Mouse (Mus musculus) forelimb bud, embryonic 11.5 days (tissue): ENCODE data around the gene Brsk1.

Experiments
- DNase-seq: peaks from one replicate; pipeline ENCODE4 v3.0.0-alpha.2; 2012; ENCODE audit warnings: low read depth, low spot score

The Brsk1 gene

DNA sequence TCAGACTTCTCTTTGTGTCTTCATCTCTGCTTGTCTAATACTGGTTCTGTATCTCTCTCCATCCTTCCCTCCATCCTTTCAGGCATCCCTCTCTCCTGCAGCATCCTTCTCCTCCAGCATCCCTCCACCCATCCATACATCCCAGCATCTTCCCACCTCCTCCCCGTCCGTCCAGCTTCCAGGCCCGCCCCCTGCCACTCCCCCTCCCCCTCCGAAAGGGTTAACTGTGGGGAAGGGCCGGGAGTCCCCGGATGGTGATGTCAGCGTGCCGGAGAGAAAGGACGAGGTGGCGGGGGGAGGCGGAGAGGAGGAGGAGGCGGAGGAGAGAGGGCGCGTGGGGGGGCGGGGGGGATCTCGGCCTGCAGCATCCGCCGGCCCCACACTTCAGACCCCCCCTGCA, at the start of gene Brsk1:
Brsk1 (plus strand) TSS at position 218 of the 400 bp plus-strand sequence.
- peak; percentile 87 for DNase-seq

DNA sequence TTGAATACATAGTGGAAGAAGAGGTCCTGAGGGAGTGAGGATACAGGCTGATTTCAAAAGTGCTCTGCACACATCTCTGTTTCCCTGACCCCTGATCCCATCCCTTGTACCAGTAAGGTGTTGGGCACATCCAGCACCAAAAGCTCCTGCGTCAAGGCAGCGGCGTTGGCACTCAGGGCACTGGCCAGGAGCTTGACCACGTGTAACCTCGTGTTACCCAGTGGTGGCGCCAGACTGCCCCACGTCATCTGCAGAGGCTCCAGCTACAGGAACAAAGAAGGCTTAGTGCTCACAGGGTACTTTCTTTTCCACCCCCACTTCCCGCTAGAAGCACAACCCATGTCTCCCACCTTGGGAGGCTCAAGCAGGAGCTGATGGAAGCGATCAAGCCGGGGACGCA, 49.2 kb upstream of the Brsk1 start:
- no peak for DNase-seq

DNA sequence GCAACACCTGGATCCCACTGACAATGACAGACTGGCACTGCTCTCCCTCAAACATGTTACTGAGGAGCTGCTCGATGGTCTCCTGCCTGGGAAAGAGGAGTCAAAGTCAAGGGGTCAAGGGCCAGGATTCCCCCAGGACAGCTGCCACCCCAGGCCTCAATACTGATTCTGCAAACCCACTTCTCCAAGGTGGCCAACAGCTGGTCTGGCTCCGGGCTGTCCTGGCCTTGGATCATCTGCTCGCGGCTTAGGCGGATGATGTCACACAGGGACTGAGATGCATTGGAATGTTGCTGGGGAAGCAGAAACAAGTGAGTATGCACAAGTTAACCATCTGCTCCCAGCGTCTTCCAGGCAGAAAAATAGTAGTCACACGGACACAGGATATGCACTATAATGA, 48.4 kb upstream of the Brsk1 start:
- no peak for DNase-seq

DNA sequence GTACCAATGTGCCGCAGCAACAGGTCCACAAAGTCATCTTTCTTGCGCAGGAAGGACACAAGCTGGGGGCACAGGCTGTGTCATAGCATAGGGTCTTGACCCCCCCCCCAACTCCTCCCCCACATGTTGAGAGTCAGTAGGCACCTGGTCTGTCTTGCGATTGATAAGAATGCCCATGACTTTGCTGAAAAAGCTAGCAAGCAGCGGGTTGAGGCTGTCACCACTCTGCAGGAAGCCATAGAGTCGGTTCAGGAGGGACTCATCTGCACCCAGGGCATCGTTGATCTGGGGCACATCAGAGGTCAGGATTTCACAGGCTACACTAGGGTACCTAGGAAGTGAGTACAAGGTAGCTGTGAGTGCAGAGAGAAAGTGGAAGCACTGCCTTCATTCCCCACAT, 47.2 kb upstream of the Brsk1 start:
- DNase-seq: no peak

DNA sequence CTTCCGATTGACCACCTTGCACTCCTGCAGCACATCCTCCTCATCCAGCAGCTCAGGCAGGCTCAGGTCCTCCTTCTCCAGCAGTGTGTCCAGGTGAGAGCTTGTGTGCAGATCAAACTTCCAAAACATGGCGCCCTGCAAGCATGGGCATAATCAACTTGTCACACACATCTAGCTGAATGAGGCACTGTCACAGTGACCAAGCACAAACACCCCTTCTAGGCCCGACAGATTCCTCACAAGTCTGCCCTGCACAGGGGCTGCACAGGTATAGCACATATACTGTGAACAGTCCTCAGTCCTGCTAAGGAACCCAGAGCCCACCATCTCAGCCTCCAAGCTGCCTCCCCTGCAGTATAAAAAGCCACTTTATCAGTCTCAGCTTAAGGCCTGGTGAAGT, 43.6 kb upstream of the Brsk1 start:
- no peak for DNase-seq

DNA sequence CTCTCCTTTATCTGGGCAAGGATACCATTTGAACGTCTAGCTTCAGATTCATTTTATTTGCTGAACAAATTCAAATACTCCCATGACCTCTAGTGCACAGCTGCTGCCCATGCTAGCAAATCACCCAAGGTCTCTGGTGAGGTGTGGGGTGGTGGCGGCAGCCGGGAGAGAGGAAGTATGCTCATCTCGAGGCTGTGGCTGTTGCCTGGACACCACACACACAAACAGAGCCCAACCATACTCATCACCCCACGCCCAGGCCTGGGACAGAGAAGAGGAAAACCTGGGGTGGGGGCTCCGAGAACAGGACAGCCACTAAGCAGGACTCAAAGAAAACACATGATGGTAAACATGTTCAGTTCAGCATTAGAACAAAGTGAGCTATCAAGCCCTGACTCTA, 43.1 kb upstream of the Brsk1 start:
- DNase-seq: no peak

DNA sequence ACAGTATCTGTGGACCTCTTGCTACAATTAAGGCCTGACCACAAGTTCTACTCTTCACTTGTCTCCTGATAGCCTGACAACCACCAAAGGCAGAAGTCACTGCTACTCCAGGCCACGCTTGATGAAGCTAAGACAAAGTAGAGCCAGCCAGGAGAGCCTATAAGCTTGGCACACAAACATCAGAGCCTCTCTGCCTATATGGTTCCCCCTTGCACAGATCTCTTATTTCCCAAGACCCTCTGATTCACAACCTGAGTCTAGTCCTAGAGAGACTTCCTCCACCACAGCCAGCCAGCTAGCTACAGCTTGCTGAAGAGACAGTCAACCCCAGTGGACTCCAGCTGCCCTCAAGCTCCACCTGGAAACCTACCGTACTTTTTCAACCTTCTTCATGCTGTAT, 42.4 kb upstream of the Brsk1 start:
- DNase-seq: no peak

DNA sequence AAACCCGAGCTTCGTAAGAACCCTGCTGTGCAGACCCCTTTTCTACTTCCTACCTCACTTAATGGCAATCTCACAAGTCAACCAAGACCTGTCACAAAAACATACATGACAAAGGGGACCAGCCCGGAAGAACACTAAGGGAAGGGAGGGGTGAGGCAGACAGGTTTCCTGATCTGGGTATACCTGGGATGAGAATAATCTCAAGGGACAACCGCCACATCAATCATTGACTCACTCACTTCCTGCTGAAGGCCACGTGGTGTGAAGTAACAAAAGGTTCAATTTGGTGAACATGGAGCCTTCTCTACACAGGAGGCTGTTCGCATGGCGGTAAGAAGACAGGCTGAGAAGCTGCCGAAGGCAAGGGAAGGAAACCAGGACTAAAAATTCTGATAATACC, 38.8 kb upstream of the Brsk1 start:
- DNase-seq: no peak

DNA sequence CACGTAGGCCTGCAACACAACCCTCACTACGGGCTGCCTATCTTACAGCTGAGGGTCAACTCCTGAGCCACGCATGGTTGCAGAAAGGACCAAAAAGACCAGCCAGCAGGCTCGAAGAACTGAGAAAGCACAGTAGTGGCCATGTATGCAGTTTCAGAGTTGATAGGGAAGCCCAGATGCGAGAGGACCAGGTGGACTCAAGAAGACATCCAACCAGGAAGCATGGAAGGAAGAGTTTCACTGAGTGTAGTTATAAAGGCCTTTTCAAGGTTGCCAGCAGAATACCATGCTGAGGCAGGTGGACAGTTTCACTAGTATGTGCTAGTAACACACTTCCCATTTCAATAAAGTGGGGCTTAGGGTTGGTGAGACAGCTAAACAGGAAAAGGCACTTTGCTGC, 37.7 kb upstream of the Brsk1 start:
- no peak for DNase-seq

DNA sequence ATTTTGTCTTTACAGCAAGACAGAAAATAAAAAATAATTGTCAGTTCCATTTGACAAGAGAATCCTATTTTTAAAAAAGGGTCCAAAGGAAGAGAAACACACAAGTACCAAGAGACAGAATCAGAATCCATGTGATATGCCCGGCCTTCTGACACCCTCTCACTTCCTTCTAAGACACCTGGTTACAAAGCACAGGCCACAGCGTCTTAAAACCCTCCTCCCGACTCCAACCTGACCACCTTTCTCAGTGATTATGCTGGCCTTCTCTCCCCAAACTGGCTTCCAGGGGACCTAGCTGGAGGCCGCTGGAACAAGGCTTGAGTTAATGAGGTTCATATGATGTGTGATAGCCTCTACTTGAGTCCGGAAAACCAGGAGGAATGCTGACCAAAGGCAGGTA, 37.1 kb upstream of the Brsk1 start:
- no peak for DNase-seq

DNA sequence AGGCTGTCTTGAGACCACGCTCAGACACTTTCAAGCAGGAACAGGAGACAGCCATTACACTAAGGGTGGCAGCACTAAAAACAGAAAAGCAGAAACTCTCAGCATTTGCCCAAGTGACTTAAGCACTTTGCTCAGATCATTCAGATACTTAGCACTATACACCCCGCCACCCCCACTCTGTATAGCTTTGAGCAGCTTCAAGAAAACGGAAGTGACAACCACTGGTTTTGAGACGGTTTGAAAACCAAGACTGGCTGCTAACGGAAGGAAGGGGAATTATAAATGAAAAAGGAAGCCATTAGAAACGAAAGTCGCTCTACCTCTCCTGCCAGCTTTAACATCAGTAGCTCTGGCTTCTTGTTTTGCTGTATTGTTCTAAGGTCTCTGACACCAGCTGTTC, 36.6 kb upstream of the Brsk1 start:
- no peak for DNase-seq

DNA sequence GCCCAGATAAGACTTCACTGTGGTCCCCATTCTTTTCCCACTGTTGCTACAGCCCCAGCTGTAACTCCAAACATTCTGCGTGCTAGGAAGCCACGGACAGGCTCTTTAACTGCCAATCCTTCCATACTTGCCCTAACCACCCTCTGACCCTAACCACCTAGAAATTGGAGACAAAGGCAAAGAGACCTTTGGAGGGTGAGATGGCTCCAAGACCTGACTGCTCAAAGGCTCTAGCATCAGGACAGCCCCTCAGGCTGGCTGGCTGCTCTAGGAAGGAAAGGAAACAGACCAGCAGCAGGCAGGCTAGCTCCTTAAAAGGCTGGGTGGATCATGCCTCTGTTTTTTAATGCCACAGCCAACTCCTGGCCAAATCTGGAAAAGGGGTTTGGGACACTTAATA, 36.2 kb upstream of the Brsk1 start:
- DNase-seq: no peak

DNA sequence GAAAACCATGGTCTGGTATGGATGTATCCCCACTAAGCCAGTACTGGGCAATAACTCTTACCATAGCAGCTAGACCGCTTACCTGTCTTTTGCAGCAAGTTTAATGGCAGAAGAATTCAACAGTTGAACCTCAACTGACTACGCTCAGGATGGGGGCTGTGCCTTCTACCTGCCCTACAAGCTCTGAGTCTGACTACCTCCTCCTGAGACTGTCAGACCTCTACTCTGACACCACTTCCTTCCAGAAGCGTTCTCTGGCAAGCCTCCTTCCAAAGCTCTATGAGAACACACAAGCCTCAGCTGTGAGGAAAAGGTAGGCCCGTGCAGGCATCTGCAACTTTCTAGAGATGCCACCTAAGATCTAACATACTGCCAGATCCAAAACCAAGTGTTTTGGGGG, 35.0 kb upstream of the Brsk1 start:
- DNase-seq: no peak

DNA sequence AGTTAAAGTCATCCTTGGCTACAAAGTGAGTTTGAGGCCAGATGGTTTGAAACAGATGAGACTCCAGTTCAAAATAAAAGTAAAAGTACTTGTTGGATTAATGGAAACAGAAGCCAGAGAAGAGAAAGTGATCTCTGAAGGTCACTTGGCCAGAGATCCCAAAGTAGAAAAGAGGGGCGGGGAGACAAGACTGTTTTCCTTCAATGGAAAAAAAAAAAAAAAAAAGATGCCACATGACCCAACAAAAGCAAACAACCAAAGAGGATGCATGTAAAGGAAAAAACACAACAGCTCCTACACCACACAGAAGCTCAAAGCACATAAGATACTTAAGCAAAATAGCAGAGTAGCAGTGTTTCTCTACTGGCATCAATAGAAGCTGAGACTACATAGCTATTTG, 34.5 kb upstream of the Brsk1 start:
- DNase-seq: no peak

DNA sequence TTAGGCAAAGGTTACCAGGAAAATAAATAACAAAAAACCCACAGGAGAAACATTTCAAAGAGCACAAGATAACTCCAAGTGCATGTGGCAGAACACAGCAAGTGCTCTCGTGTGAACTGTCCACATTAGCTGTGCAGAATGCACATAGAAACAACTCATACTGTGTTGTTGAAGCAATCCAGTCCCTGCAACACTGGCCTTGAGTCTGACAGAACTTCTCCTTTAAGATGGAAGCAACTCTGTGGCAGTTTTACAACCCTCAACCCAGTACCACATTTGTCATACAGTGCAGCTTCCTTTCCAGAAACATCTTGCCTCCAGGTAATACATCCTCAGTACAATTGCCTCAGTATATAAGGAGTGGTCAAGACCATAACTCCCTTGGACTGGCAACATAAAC, 33.6 kb upstream of the Brsk1 start:
- no peak for DNase-seq

DNA sequence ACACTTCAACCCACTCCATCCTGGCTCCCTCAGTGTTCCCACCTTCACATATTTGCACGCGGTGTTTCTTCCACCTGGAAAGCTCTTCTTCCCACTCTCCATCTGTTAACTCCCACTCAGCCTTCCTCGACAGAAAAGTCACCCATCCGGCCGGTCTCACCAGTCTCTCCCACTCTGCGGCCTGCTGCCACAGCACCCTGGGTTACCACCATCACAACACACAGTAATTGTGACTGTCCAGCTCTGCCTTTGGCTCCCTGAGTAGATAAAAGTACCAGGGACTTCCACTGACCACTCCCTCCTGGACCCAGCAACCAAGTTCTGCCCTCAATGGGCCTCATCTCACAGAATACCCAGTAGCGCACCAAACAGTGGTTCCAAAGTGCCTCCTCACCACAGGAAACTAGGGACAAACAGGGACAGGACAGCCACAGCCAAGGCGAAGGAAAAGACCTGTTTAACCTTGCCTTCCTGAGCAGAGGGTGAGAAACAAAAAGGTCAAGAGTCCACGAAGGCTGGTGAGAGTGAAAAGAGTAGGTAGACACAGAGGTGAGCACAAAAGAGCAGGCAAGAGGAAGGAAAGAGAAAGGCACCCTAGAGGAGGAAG, 32.8 kb upstream of the Brsk1 start:
- no peak for DNase-seq

DNA sequence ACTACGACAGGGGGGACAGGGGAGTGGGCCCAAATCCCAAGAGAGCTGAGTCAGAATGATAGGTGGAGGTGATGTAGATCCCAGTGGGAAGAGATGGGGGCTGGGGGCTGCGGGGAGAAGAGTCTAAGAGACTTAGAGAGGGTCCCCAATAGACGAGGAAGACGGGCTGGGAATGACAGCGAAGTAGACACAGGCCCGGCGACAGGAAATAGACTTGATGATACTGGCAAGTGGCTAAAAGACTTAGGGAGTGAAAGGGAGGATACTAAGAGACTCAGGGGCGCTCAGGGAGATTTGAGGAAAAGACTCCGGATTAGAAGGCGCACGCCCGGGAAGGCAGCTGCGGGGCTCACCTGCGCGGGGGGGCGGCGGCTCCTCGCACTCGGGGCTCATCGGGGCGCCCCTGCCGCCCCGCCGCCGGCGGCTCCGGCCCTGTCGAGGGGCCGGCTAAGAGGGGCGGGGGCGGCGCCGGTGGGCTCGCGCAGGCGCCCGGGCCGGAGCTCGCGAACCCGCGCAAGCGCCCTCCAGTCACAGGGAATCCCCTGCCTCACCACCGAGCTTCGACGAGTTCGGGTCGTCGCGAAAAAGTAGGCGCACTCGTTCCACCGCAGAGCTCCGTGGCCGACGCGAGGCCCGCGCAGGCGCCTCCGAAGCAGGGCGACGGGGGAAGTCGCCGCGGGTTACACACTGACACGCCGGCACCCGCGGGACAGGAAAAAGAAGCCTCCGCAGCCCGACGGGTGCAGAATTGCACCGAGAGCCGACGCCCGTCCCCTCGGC, 32.1 kb upstream of the Brsk1 start:
- DNase-seq: no peak

DNA sequence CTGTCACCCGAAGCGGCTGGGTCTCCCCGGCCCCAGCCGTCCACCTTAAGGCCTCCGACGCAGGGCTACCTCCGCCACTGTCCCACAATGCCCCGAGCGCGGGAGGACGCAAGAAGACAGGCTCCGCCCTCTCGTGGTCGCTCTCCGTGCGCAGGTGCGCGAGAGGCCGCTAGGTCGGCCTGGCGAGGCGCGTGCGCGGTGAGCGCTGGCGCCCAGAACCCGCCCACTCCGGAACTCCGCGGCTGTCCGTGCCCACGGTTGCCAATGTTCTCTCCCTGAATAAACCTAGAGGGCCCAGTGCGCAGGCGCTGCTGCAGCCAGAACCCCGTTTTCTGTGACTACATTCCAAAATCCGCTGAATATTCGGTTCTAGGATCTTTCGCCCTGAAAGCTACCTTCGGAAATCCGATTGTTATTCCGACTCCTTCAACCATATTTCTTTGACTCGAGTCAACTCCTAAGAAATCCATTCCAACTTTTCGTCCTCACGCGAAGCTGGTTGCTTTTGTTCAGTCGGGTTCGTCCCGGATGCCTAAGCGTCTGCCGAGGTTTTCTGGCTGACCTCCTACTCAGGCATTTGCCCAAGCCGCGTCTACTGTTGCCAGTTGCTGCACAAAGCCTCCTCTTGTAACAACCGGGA, 31.4 kb upstream of the Brsk1 start, which contains the start of gene Ppp6r1:
Ppp6r1 (minus strand) TSS at position 108 of the 640 bp plus-strand sequence.
- peak; percentile 98 for DNase-seq

DNA sequence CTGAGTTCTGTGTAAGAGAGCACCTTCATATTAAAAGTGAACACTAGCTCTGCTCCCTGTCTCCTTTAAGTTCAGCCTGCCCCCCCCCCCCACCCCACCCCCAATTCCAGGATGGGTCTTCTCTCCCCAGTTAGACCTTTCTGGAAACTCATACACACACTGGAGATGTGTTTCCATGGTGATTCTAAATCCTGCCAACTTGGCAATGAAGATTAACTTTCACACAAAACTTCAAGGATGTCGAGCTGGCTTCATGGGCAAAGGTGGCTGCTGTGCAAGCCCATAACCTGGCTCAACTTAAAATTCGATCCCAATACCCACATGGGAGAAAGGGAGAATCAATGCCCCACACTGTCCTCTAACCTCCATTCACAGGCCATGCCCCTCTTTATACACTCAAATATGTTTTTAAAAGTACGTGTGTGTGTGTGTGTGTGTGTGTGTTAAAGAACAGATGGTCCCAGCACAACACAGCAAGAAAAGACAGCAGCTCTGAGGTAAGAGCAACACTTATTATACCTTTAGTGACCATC, 30.4 kb upstream of the Brsk1 start:
- no peak for DNase-seq

DNA sequence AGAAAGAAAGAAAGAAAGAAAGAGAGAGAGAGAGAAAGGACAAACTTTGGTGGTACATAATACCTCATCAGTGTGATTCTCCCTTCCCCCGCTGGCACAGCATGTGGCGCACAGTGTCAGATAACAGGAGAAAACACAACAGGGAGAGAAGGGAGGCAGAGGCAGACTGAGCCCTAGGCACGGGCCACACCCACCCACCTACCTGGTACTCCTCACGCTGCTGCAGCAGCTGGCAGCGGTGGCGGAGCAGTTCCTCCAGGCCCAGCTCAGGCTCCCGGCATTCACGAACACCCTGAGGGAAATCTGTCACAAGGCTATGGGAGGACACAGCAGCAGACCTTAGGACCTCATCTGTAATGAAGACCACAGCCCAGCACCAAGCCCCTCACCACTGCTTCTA, 27.2 kb upstream of the Brsk1 start:
- DNase-seq: no peak

DNA sequence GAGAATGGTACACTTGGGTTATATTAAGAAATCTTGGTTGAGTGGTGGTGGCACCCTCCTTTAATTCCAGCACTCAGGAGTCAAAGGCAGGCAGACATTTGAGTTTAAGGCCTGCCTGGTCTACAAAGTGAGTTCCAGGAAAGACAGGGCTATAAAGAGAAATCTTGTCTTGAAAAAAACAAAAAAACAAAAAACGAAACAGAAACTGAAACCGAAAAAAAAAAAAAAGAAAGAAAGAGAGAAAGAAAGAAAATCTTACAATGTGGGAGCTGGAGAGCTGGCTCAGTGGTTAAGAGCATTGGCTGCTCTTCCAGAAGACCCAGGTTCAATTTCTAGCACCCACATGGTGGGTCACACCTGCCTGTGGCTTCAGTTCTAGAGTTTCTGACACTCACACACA, 26.7 kb upstream of the Brsk1 start:
- DNase-seq: no peak

DNA sequence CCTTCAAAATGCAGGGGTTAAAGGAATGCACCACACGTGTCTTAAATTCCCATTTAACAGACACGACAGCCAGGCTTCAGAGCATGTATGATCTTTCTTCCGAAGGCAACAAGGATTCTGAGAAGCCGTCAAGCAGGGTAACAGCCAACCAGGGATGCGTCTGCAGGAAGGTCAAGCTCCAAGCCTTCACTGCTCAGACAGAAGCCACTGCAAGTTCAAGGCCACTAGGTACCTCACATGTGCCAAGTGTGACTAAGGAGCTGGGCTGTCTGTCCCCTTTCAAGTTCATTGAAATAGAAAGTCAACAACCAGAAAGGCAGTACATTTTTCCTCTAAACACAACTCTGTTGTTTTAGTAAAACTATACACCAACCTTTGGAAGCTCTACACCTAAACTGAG, 23.5 kb upstream of the Brsk1 start:
- no peak for DNase-seq

DNA sequence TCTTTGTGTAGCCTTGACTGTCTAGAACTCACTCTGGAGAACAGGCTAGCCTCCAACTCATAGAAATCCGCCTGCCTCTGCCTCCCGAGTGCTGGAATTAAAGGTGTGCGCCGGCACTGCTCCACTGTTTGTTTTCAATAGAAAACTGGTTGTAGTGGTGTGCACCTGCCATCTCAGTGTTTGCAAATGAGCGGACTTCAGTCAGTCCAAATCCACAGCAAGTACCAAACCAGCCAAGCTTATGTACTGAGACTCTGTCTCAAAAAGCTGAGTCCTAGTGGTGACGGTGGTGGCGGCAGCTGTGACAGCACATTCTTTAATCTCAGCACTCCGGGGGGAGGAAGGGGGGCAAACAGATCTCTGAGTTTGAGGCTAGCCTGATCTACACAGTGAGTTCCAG, 21.9 kb upstream of the Brsk1 start:
- no peak for DNase-seq
